Mouse (Mus musculus) midbrain, embryonic 12.5 days (tissue): ENCODE data around the gene Acot3. TPM values are rescaled to one million over a fixed set of nuclear protein-coding genes. Genes with fewer than 3 reads are reported as not detected.
A peak's percentile ranks its signal among the peaks of the same experiment; 100 is the strongest.
"Not testable (repeated sequence)": the region's sequence is repeated elsewhere in the genome, so short reads cannot be mapped to it uniquely, and the experiment has no call there.

Source experiments
- ATAC-seq: fragments of 200-750 bp; cut with Nextera tagmentation; 2 replicates; pipeline ENCODE4 v1.8.0; 2017; ENCODE audit warnings: low read depth, moderate TSS enrichment, moderate library complexity; ENCODE audit not compliant: low FRiP score
- H3K27ac ChIP-seq: fragments of 300-500 bp; sonication (generic); replicated peaks from 2 replicates; pipeline ENCODE4 v1.5.1; 2016; ENCODE audit warnings: mild to moderate bottlenecking
- H3K27me3 ChIP-seq: fragments of 300-500 bp; sonication (generic); 2 replicates; pipeline ENCODE4 v1.6.1; 2016; ENCODE audit warnings: mild to moderate bottlenecking
- H3K36me3 ChIP-seq: fragments of 300-500 bp; sonication (generic); 2 replicates; pipeline ENCODE4 v1.6.1; 2016
- H3K4me1 ChIP-seq: fragments of 300-500 bp; sonication (generic); 2 replicates; pipeline ENCODE4 v1.6.1; 2016
- H3K4me2 ChIP-seq: fragments of 300-500 bp; sonication (generic); replicated peaks from 2 replicates; pipeline ENCODE4 v1.6.1; 2016; ENCODE audit warnings: mild to moderate bottlenecking, moderate library complexity
- H3K4me3 ChIP-seq: fragments of 300-500 bp; sonication (generic); 2 replicates; pipeline ENCODE4 v1.5.1; 2016; ENCODE audit warnings: mild to moderate bottlenecking
- H3K9ac ChIP-seq: fragments of 300-500 bp; sonication (generic); replicated peaks from 2 replicates; pipeline ENCODE4 v1.6.1; 2016; ENCODE audit warnings: mild to moderate bottlenecking, moderate library complexity
- H3K9me3 ChIP-seq: fragments of 300-500 bp; sonication (generic); 2 replicates; pipeline ENCODE4 v1.6.1; 2016; ENCODE audit warnings: mild to moderate bottlenecking
- WGBS: fragments of 180-500 bp; shearing (Covaris S2); methylation state at CpG from one replicate; pipeline ENCODE4 v1.1.7; 2016; 5-methylcytosine and 5-hydroxymethylcytosine counted together
- polyA plus RNA-seq: library from polyadenylated mRNA; unstranded; fragments of >200 nt; fragmentation: Nextera tagmentation; extraction: Ambion mirVana; gene quantifications from 2 replicates; pipeline ENCODE4 v1.2.1, GENCODE M21; 2016

Gene Acot3
- polyA plus RNA-seq, 1 experiment from 2014 or later = 0.61 TPM

DNA sequence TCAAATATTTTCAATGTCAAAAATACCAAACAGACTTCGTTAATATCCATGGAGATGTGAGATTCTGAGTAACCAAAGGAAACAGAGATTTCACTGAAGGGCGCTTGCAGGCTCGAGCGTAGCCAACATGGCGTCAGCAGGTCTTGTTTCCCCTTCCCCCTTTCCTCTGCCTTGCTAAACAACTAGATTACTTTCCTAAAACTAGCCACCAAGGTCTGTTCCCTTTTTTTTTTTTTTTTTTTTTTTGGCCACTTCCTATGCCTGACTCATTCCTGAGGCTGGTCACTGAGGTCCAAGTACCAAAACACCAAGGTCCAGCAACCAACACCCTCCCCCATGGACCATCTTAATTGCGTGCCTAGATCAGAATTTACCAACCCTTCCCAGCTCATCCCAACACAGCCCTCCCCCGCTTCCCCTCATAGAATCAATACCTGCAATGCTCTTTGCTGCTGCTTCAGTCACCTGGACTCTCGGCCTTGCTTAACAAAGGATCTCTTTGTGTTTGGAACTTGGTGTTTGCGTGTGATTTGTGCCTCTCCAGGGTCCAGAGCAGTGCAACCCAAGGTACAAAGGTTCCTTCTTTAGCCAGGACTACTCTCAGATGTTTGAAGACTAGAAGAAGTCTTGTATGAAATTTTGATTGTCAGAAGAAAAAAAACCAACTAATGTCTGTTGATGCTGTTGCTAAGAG lies 28.7 kb upstream of the Acot3 start:
- H3K27me3 ChIP-seq = no peaks in the 10 kb centered on the region
- H3K4me2 ChIP-seq = no peak overlapping the region
- WGBS = 83% methylated on average over 9 of the region's 9 CpGs
- H3K27ac ChIP-seq = no peak overlapping the region
- no peaks in the 10 kb centered on the region for H3K36me3 ChIP-seq
- H3K9ac ChIP-seq = no peak overlapping the region
- no peak overlapping the region for H3K4me3 ChIP-seq
- no peaks in the 10 kb centered on the region for H3K4me1 ChIP-seq
- H3K9me3 ChIP-seq = no peaks in the 10 kb centered on the region
- ATAC-seq = no peak

DNA sequence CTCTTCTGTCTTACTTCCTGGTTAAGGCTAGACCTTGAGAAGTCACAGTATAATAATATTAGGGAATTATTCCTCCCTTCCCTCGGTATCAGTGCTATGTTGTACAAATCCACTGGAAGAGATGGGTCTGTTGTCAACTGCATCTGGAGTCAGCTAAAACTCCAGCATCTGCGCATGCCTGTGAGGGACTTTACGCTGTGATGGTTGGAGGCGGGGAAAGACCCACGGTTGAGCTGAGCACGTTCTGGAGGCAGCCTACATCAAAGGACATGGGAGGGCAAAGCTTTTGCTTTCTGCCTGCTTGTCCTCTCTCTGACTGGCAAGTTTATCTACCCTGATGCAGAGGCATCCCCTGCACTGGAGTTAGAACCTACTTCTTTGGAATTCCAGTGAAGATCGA lies 26.1 kb upstream of the Acot3 start:
- Histone ChIP-seq H3K9me3 (no peaks in the 10 kb centered on the region), H3K27ac (no peak overlapping the region), H3K9ac (no peak overlapping the region), H3K4me1 (no peaks in the 10 kb centered on the region), H3K27me3 (no peaks in the 10 kb centered on the region), H3K36me3 (no peaks in the 10 kb centered on the region), H3K4me2 (no peak overlapping the region), H3K4me3 (no peak overlapping the region)
- WGBS = 82% methylated on average over 7 of the region's 7 CpGs
- ATAC-seq = no peak

DNA sequence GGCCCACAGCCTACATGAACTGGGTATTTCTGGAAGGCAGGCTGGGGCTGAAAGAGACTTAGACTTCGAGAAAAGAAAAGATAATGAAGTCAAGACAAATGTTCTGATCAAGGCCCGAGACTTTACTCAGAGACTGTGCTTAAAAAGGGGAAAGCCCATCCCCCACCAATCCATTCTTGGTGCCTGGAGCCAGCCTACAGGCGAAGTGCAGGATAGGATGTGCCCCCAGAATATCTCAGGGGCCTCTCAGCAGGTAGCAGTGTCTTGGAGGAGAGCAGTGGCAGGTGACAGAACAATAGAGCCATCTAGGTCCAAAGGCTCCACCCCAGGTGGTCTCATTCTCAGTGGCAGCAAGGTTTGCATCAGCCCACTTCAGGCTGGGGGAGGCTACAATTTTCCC lies 23.6 kb upstream of the Acot3 start:
- H3K4me3 ChIP-seq, ATAC-seq, H3K27ac ChIP-seq, H3K9ac ChIP-seq, H3K9me3 ChIP-seq, H3K4me1 ChIP-seq, H3K4me2 ChIP-seq, H3K27me3 ChIP-seq, H3K36me3 ChIP-seq: not testable (repeated sequence)
- 43% methylated on average over 3 of the region's 3 CpGs for WGBS

DNA sequence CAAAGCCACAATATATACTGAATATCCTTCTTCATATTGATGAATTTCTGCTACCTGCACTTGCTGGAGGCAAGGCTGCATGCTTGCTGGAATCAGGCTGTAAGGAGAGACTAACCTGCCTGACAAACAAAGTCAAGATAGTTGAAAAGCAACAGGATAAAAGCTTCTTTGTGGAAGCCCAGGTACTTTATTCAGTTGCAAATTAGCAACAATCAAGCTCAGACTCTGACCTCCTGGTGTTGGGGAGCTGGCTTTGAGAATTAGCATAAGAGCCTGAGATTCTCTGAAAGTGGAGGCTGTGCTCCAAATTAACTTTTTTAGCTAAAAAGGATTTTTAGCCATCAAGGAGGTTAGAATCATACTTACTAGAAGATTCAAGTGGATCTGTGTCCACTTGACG lies 22.9 kb upstream of the Acot3 start:
- H3K36me3 ChIP-seq, H3K27me3 ChIP-seq, H3K4me1 ChIP-seq, H3K9ac ChIP-seq, ATAC-seq, H3K4me2 ChIP-seq, H3K9me3 ChIP-seq, H3K27ac ChIP-seq, H3K4me3 ChIP-seq: not testable (repeated sequence)
- 80% methylated on average over 1 of the region's 1 CpGs for WGBS

DNA sequence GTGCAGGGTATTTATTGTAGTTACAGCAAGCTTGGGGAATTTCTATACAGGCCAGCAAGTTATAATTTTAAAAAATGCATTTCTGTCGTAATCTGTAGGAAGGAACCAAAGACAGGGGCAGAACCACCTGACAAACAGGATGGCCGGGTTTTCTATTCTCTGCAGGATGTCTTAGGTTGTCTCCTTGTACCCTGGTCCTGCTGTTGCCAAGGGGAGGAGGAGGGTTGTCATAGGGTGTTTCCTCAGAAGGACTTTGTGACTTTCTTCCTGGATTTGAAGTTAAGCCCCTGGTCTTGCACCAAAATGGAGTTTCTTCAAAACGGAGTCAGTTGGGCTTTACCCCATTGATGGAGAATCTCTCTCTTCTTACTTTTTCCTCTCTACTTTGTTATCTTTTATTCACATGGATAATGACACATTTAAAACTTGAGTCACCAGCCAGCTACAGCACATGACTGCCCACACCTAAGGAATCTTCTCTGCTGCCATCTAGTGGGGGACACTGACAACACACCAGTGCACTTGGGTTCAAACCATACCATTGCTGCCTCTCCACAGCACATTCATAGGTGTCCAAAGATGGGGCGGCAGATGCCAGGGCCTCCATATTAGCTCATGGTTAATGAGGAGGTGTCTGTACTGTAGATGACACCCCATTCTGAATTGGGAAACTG lies 21.1 kb upstream of the Acot3 start:
- 69% methylated on average over 4 of the region's 4 CpGs for whole genome bisulfite sequencing
- Histone ChIP-seq H3K27ac (no peak overlapping the region), H3K4me3 (no peak overlapping the region), H3K36me3 (no peaks in the 10 kb centered on the region), H3K27me3 (no peaks in the 10 kb centered on the region), H3K9me3 (no peaks in the 10 kb centered on the region), H3K4me1 (no peaks in the 10 kb centered on the region), H3K4me2 (no peak overlapping the region), H3K9ac (no peak overlapping the region)
- no peak for ATAC-seq

DNA sequence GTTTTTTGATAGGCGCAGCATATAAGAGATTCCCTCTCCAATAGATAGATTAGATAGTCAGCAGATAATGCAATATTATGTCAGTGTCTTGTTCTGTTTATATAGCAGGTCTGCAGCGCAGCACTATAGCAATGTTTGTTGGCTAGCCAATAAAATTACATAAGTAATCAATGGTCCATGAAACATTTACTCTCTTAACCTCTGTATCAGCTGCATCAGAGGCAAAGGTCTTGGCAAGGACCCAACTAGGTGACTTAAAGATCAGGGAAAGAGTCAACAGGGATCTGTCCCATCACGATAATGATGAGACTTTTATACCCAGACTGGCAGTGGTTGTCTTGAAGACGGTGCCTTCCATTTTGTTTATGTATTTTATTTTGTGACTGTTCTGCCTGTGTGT lies 19.1 kb upstream of the Acot3 start:
- no peaks in the 10 kb centered on the region for H3K36me3 ChIP-seq
- ATAC-seq = no peak
- H3K9ac ChIP-seq = no peak overlapping the region
- peaks cover 9% of the 10 kb centered on the region for H3K27me3 ChIP-seq
- no peak overlapping the region for H3K4me3 ChIP-seq
- WGBS = 91% methylated on average over 4 of the region's 4 CpGs
- H3K27ac ChIP-seq = no peak overlapping the region
- H3K4me1 ChIP-seq = no peaks in the 10 kb centered on the region
- H3K9me3 ChIP-seq = no peaks in the 10 kb centered on the region
- H3K4me2 ChIP-seq = no peak overlapping the region

DNA sequence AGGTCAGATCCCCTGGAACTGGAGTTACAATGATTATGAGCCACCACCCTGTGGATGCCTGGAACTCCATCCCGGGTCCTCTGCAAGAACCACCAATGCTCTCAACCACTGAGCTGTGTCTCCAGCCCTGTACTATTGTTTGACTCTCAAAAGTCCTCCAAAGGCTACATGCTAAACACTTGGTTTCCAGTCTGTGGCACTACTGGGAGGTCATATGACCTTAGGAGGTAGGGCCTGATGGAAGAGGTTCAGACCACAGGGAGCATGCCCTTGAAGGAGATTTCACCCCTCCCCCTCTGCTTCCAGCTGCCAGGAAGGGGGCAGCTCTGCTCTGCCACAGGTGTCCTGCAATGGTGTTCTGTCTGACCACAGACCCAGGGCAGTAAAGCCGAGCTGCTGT lies 18.6 kb upstream of the Acot3 start:
- H3K4me3 ChIP-seq, H3K4me1 ChIP-seq, H3K27ac ChIP-seq, H3K36me3 ChIP-seq, H3K9me3 ChIP-seq, H3K9ac ChIP-seq, ATAC-seq, H3K4me2 ChIP-seq: not testable (repeated sequence)
- peaks cover 11% of the 10 kb centered on the region for H3K27me3 ChIP-seq
- WGBS = 85% methylated on average over 2 of the region's 2 CpGs

DNA sequence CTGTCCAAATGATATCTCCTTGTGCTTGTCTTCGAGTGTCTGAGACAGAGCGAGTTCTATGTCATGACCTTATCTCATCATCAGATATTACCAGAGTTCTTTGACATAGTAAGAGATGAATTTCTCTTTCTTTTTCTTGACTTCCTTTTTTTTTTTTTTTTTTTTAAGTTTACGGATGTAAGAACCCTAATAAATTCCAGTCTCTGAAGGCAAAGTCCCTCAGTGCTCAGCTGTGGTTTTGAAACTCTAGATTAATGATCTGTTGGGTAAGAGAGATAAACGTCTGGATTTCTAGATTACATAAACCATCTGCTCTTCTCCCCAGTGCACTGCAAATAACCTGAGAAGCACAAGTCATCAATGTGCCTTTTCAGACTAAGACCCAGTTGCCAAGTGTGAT lies 17.8 kb upstream of the Acot3 start:
- Histone ChIP-seq H3K9ac (no peak overlapping the region), H3K36me3 (no peaks in the 10 kb centered on the region), H3K9me3 (no peaks in the 10 kb centered on the region), H3K27me3 (peaks cover 12% of the 10 kb centered on the region), H3K4me2 (no peak overlapping the region), H3K4me3 (no peak overlapping the region), H3K4me1 (no peaks in the 10 kb centered on the region), H3K27ac (no peak overlapping the region)
- no peak for ATAC-seq
- WGBS = 75% methylated on average over 4 of the region's 4 CpGs

DNA sequence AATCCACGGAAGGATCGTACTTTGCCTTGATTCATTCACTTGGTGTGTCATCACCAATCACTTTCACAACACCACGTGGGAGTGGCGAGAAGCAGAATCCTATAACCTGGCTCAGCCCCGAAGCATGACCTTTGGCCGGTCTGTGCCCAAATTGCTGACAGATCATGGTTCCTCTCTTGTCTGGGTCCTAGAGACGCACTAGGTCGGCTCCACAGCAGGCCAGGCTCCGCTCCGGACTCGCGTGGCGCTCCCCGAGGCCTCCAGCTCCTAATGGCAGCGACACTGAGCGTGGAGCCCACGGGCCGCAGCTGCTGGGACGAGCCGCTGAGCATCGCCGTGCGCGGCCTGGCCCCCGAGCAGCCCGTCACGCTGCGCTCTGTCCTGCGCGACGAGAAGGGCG lies 13.7 kb upstream of the Acot3 start, which contains the start of gene Acot4:
Gene Acot4, plus strand, starts transcription at position 139 of the 400 bp plus-strand sequence.
- ATAC-seq, H3K4me1 ChIP-seq, H3K27ac ChIP-seq, H3K36me3 ChIP-seq, H3K9me3 ChIP-seq: not testable (repeated sequence)
- peak within 1 kb of the TSS; percentile 39; the same call in 1 of the 2 replicates for H3K9ac ChIP-seq
- peak within 1 kb of the TSS; percentile 60 for H3K4me2 ChIP-seq
- H3K4me3 ChIP-seq = peak within 1 kb of the TSS; percentile 43
- WGBS = 14% methylated on average over 24 of the region's 32 CpGs
- peaks cover 12% of the 10 kb centered on the region for H3K27me3 ChIP-seq

DNA sequence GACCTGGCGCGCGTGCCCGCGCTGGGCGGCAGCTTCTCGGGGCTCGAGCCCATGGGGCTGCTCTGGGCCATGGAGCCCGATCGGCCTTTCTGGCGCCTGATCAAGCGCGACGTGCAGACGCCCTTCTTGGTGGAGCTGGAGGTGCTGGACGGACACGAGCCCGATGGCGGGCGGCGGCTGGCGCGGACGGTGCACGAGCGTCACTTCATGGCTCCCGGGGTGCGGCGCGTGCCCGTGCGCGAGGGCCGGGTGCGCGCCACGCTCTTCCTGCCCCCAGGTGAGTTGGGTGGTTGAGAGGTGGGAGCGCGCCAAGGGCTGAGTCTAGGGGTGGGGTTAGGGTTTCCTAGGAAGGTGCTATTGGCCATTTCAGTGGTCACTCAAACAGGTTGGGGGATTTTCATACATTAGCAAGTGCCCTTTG lies 13.2 kb upstream of the Acot3 start, which contains the start of gene Gm49366:
Gene Gm49366, plus strand, starts transcription at position 245 of the 421 bp plus-strand sequence.
- peaks cover 12% of the 10 kb centered on the region for H3K27me3 ChIP-seq
- not testable (repeated sequence) for H3K36me3 ChIP-seq, ATAC-seq, H3K4me1 ChIP-seq, H3K9me3 ChIP-seq, H3K27ac ChIP-seq
- H3K4me3 ChIP-seq = peak within 1 kb of the TSS; percentile 43
- H3K4me2 ChIP-seq = peak within 1 kb of the TSS; percentile 60
- WGBS = 2% methylated on average over 39 of the region's 39 CpGs
- H3K9ac ChIP-seq = peak within 1 kb of the TSS; percentile 39; the same call in 1 of the 2 replicates

DNA sequence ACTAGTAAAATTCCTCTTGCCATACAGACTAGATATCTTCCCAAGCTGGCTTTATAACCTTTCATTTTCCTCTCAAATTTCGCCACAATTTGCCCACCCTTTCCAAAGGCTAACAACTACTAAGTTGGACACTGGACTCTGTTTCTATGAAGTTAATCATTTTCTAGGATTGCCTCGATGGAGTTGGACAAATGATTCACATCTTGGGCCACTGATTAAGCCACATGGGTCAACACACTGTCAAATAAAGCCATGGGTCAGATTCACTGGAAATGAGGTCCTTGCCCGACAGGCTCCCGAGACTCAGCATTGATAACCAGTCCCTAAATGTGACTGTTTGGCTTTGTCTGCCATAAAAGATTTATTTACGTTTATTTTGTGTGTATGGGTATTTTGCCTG lies 9.7 kb upstream of the Acot3 start:
- 96% methylated on average over 5 of the region's 5 CpGs for WGBS
- ATAC-seq = no peak
- peaks cover 8% of the 10 kb centered on the region for H3K27me3 ChIP-seq
- H3K4me2 ChIP-seq = no peak overlapping the region
- no peak overlapping the region for H3K27ac ChIP-seq
- H3K4me1 ChIP-seq = no peaks in the 10 kb centered on the region
- H3K36me3 ChIP-seq = no peaks in the 10 kb centered on the region
- no peak overlapping the region for H3K4me3 ChIP-seq
- H3K9me3 ChIP-seq = peaks cover 9% of the 10 kb centered on the region; the same call in 1 of the 2 replicates
- no peak overlapping the region for H3K9ac ChIP-seq

DNA sequence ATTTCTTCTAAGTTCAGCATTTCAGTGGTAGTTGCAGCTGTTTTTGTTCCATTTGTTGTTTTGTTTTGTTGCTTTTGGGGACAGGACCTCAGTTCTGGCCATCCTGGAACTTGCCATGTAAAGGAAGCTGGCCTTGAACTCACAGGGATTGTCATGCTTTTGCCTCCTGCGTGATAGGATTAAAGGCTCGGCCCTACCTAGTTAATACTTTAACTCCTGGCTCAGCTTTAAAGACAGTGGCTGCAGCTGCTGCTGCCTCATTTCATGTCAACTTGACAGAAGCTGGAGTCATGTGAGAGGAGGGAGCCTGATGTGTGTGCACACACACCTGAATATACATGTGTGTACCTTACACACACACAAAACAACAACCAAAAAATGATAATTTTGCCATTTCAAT lies 7.9 kb upstream of the Acot3 start:
- Histone ChIP-seq H3K27me3 (no peaks in the 10 kb centered on the region), H3K4me3 (no peak overlapping the region), H3K4me1 (no peaks in the 10 kb centered on the region), H3K27ac (no peak overlapping the region), H3K4me2 (no peak overlapping the region), H3K9ac (no peak overlapping the region), H3K9me3 (peaks cover 16% of the 10 kb centered on the region; the same call in 1 of the 2 replicates), H3K36me3 (no peaks in the 10 kb centered on the region)
- no peak for ATAC-seq
- WGBS = 73% methylated on average over 2 of the region's 2 CpGs
